In genomic region chr9:98417919-98418318, GRCm38 (mm10) we compare ENCODE assay signal across 8 mouse cellular contexts. TPM values are rescaled to one million over a fixed set of nuclear protein-coding genes. Genes with fewer than 3 reads are reported as not detected.
DNase-seq lines count a peak whose midpoint lies in the region; ATAC-seq lines count a peak whose summit lies in the region.

No protein-coding gene starts in this region.

- no peak overlapping the region for H3K4me3 ChIP-seq in midbrain, embryonic 10.5 days
- H3K4me3 ChIP-seq in midbrain, embryonic 11.5 days (ENCODE audit: low read depth, low read length): no peak overlapping the region
- no peak overlapping the region for H3K4me3 ChIP-seq in hindbrain, embryonic 14.5 days (replicated peaks; ENCODE audit: low read length)

- no peak for ATAC-seq in midbrain, embryonic 11.5 days (ENCODE audit: low FRiP score)
- ATAC-seq in hindbrain, embryonic 14.5 days (ENCODE audit: low FRiP score): no peak
- no peak for ATAC-seq in activated CD4-positive, CD25-positive, alpha-beta regulatory T cell, adult 4 months

- no peaks in the 10 kb centered on the region for H3K4me1 ChIP-seq in midbrain, embryonic 10.5 days
- no peaks in the 10 kb centered on the region for H3K4me1 ChIP-seq in midbrain, embryonic 11.5 days (ENCODE audit: control insufficient read depth, insufficient read depth, low read length)
- H3K4me1 ChIP-seq in hindbrain, embryonic 14.5 days (replicated peaks; ENCODE audit: control insufficient read depth, insufficient read depth, low read length): no peaks in the 10 kb centered on the region

- H3K27me3 ChIP-seq in midbrain, embryonic 10.5 days (ENCODE audit: low read depth, poor library complexity, severe bottlenecking): peaks cover 25% of the 10 kb centered on the region
- H3K27me3 ChIP-seq in midbrain, embryonic 11.5 days (ENCODE audit: control insufficient read depth, insufficient read depth, low read length): no peaks in the 10 kb centered on the region
- 0 out of 2 replicates have a peak, but pooled peaks cover 2% of the 10 kb centered on the region for H3K27me3 ChIP-seq in hindbrain, embryonic 14.5 days (ENCODE audit: control insufficient read depth, insufficient read depth, low read length)

- no peak overlapping the region for H3K9ac ChIP-seq in midbrain, embryonic 11.5 days (ENCODE audit: low read length)
- no peak overlapping the region for H3K9ac ChIP-seq in hindbrain, embryonic 14.5 days

- DNase-seq in cerebellum, postnatal 10 days: peak; percentile 41 to 49
- DNase-seq in cerebellum, adult 18-20 months: no peak
- DNase-seq in midbrain, embryonic 10.5 days (ENCODE audit: low spot score): peak; percentile 43
- no peak for DNase-seq in midbrain, embryonic 11.5 days (ENCODE audit: low spot score, missing footprints)
- peak; percentile 57 for DNase-seq in hindbrain, embryonic 14.5 days (ENCODE audit: low spot score)
- peak; percentile 43 to 49 for DNase-seq in lung, postnatal 4 days
- no peak for DNase-seq in gastrocnemius, postnatal 10 days

- 54% methylated on average over 7 of the region's 7 CpGs for WGBS in midbrain, embryonic 10.5 days
- 49% methylated on average over 7 of the region's 7 CpGs for WGBS in midbrain, embryonic 11.5 days
- 52% methylated on average over 7 of the region's 7 CpGs for WGBS in hindbrain, embryonic 14.5 days

- 0 out of 2 replicates have a peak, but pooled peaks cover 3% of the 10 kb centered on the region for H3K9me3 ChIP-seq in midbrain, embryonic 10.5 days (replicated peaks)
- no peaks in the 10 kb centered on the region for H3K9me3 ChIP-seq in midbrain, embryonic 11.5 days (ENCODE audit: control insufficient read depth, low read length)
- H3K9me3 ChIP-seq in hindbrain, embryonic 14.5 days (ENCODE audit: control insufficient read depth, low read length): peaks cover 5% of the 10 kb centered on the region; the same call in 1 of the 2 replicates

- no peak overlapping the region for H3K4me2 ChIP-seq in midbrain, embryonic 11.5 days
- H3K4me2 ChIP-seq in hindbrain, embryonic 14.5 days (replicated peaks): no peak overlapping the region

- no peaks in the 10 kb centered on the region for H3K36me3 ChIP-seq in midbrain, embryonic 10.5 days
- H3K36me3 ChIP-seq in midbrain, embryonic 11.5 days (ENCODE audit: control insufficient read depth, insufficient read depth, low read length): no peaks in the 10 kb centered on the region
- H3K36me3 ChIP-seq in hindbrain, embryonic 14.5 days (replicated peaks; ENCODE audit: control insufficient read depth, insufficient read depth): no peaks in the 10 kb centered on the region

- no peak overlapping the region for H3K27ac ChIP-seq in midbrain, embryonic 10.5 days (replicated peaks)
- H3K27ac ChIP-seq in midbrain, embryonic 11.5 days (ENCODE audit: low read depth, low read length): no peak overlapping the region
- no peak overlapping the region for H3K27ac ChIP-seq in hindbrain, embryonic 14.5 days

RNA-seq across cellular contexts. Expression of gene Rbp1, which starts 4.8 kb away (rescaled TPM):
- polyA plus RNA-seq in midbrain, embryonic 10.5 days (2016; fragmentation: Nextera tagmentation; extraction: Ambion mirVana): 25.5 and 29.8 TPM in 2 replicates
- 26.0 and 27.5 TPM in 2 replicates for polyA plus RNA-seq in midbrain, embryonic 11.5 days (2014; fragmentation: Nextera tagmentation; extraction: Ambion mirVana)
- polyA plus RNA-seq in hindbrain, embryonic 14.5 days (2014; fragmentation: Nextera tagmentation; extraction: Ambion mirVana): 57.7 and 77.1 TPM in 2 replicates
- under 1 TPM in 1 of 2 experiments, not detected in 1; 0.33 TPM for polyA plus RNA-seq in activated CD4-positive, CD25-positive, alpha-beta regulatory T cell, adult 4 months (2017; shearing (Covaris generic))
- total RNA-seq in gastrocnemius, postnatal 10 days (2021): 1 to 10 TPM; 5.9 to 6.9 TPM

Comparison
In these comparisons a context has a peak if more than half of its experiments do, and no peak if none do; other contexts are left out.
1. DNase-seq: peak in cerebellum, postnatal 10 days (2 of 2), midbrain, embryonic 10.5 days (single experiment), hindbrain, embryonic 14.5 days (single experiment) and lung, postnatal 4 days (2 of 2); none in cerebellum, adult 18-20 months (0 of 2), midbrain, embryonic 11.5 days (single experiment) and gastrocnemius, postnatal 10 days (single experiment).
2. RNA of gene Rbp1, which starts 4.8 kb away (polyA plus RNA-seq): 57.7 to 77.1 TPM in hindbrain, embryonic 14.5 days, 26.0 to 27.5 TPM in midbrain, embryonic 11.5 days and 25.5 to 29.8 TPM in midbrain, embryonic 10.5 days; 0.33 TPM in activated CD4-positive, CD25-positive, alpha-beta regulatory T cell, adult 4 months; every median in the first group is over 10 times any median in the second.